Mouse (Mus musculus) spleen, adult 2 months (tissue): ENCODE measurements around the gene Cul9. TPM values are rescaled to one million over a fixed set of nuclear protein-coding genes. Genes with fewer than 3 reads are reported as not detected.
A peak's percentile ranks its signal among the peaks of the same experiment; 100 is the strongest.

Experiments used
- DNase-seq, 2 experiments: peaks; one replicate each; pipeline versions ENCODE4 v3.0.0 to v3.0.0-alpha.2; 2012 to 2021; ENCODE audit warnings: low spot score in 2 of 2, low read depth in 1 of 2
- H3K27ac ChIP-seq: fragments of 200-500 bp; 2 replicates; pipeline ENCODE4 v1.5.1; 2012; ENCODE audit warnings: low read length, inconsistent platforms; ENCODE audit not compliant: insufficient read depth
- H3K27me3 ChIP-seq: fragments of 200-500 bp; 2 replicates; pipeline ENCODE4 v1.6.1; 2012; ENCODE audit warnings: mild to moderate bottlenecking, moderate library complexity, low read length, inconsistent platforms; ENCODE audit not compliant: control insufficient read depth, insufficient read depth
- H3K36me3 ChIP-seq: fragments of 200-500 bp; 2 replicates; pipeline ENCODE4 v1.6.1; 2012; ENCODE audit warnings: mild to moderate bottlenecking, low read length, inconsistent platforms; ENCODE audit not compliant: control insufficient read depth, insufficient read depth
- H3K4me1 ChIP-seq: fragments of 200-500 bp; 2 replicates; pipeline ENCODE4 v1.6.1; 2011; ENCODE audit warnings: inconsistent platforms; ENCODE audit not compliant: control insufficient read depth, insufficient read depth, insufficient read length
- H3K4me3 ChIP-seq: fragments of 200-500 bp; 2 replicates; pipeline ENCODE4 v1.5.1; 2011; ENCODE audit warnings: mild to moderate bottlenecking, inconsistent platforms; ENCODE audit not compliant: insufficient read depth, insufficient read length; ENCODE audit errors: extremely low read depth
- CTCF ChIP-seq: fragments of 200-500 bp; IDR thresholded peaks from 2 replicates; pipeline ENCODE4 v1.5.1; 2011; ENCODE audit warnings: mild to moderate bottlenecking, inconsistent platforms; ENCODE audit not compliant: insufficient read depth, insufficient read length, insufficient replicate concordance; ENCODE audit errors: extremely low read depth
- POLR2A ChIP-seq: fragments of 200-500 bp; IDR thresholded peaks from 2 replicates; pipeline ENCODE4 v1.6.1; 2011; ENCODE audit warnings: low read depth, low read length, inconsistent platforms
- WGBS: fragments of 180-500 bp; shearing (Covaris S2); methylation state at CpG from one replicate; pipeline ENCODE4 v1.1.7; 2018; 5-methylcytosine and 5-hydroxymethylcytosine counted together
- polyA plus RNA-seq: library from polyadenylated mRNA; depleted of rRNA; stranded (reverse); fragments of >200 nt; gene quantifications from 2 replicates; pipeline ENCODE4 v1.2.3, GENCODE M21; 2012

Cul9 gene
- polyA plus RNA-seq, 1 experiment = 16.2 TPM

- peak; percentile 21 to 45 for DNase-seq
- TF ChIP-seq POLR2A = no peak
- peak; percentile 90 for TF ChIP-seq CTCF
Observed at GRCm38 (mm10) chr17:46525579-46526307, 20.4 kb downstream of the Cul9 start.

GRCm38 (mm10) chr17:46525065-46525464 lies 21.1 kb downstream of the Cul9 start:
- WGBS = 90% methylated on average over 10 of the region's 10 CpGs
- no peak overlapping the region for H3K4me3 ChIP-seq
- H3K4me1 ChIP-seq = no peaks in the 10 kb centered on the region
- no peak for TF ChIP-seq CTCF
- TF ChIP-seq POLR2A = no peak
- H3K27ac ChIP-seq = no peak overlapping the region
- DNase-seq = no peak
- no peaks in the 10 kb centered on the region for H3K27me3 ChIP-seq
- no peaks in the 10 kb centered on the region for H3K36me3 ChIP-seq

More at GRCm38 (mm10) chr17:46525579-46526307, 20.4 kb downstream of the Cul9 start:
- WGBS = 60% methylated on average over 12 of the region's 12 CpGs
- H3K27me3 ChIP-seq = no peaks in the 10 kb centered on the region
- H3K27ac ChIP-seq = no peak overlapping the region
- H3K4me3 ChIP-seq = no peak overlapping the region
- H3K4me1 ChIP-seq = no peaks in the 10 kb centered on the region
- no peaks in the 10 kb centered on the region for H3K36me3 ChIP-seq

GRCm38 (mm10) chr17:46521963-46522668 lies 24.1 kb downstream of the Cul9 start:
- TF ChIP-seq POLR2A (no peak), CTCF (no peak)
- Histone ChIP-seq H3K4me3 (no peak overlapping the region), H3K36me3 (no peaks in the 10 kb centered on the region), H3K4me1 (no peaks in the 10 kb centered on the region), H3K27me3 (no peaks in the 10 kb centered on the region), H3K27ac (no peak overlapping the region)
- no peak for DNase-seq
- WGBS = 78% methylated on average over 24 of the region's 24 CpGs

- 85% methylated on average over 9 of the region's 9 CpGs for WGBS
- H3K27me3 ChIP-seq = no peaks in the 10 kb centered on the region
- no peaks in the 10 kb centered on the region for H3K4me1 ChIP-seq
- H3K4me3 ChIP-seq = no peak overlapping the region
- no peak overlapping the region for H3K27ac ChIP-seq
- H3K36me3 ChIP-seq = no peaks in the 10 kb centered on the region
- no peak for TF ChIP-seq POLR2A
- TF ChIP-seq CTCF = no peak
- DNase-seq = no peak
Observed at GRCm38 (mm10) chr17:46521174-46521573, 25.0 kb downstream of the Cul9 start.

GRCm38 (mm10) chr17:46520385-46520979 lies 25.7 kb downstream of the Cul9 start:
- Histone ChIP-seq H3K36me3 (no peaks in the 10 kb centered on the region), H3K4me3 (no peak overlapping the region; the same call in 1 of the 2 replicates), H3K27ac (no peak overlapping the region), H3K4me1 (no peaks in the 10 kb centered on the region), H3K27me3 (no peaks in the 10 kb centered on the region)
- 37% methylated on average over 25 of the region's 25 CpGs for WGBS
- no peak for TF ChIP-seq CTCF
- no peak for TF ChIP-seq POLR2A
- DNase-seq = no peak

GRCm38 (mm10) chr17:46519971-46520370 lies 26.2 kb downstream of the Cul9 start:
- no peaks in the 10 kb centered on the region for H3K36me3 ChIP-seq
- H3K4me3 ChIP-seq = no peak overlapping the region
- no peak for DNase-seq
- 84% methylated on average over 10 of the region's 10 CpGs for WGBS
- H3K27ac ChIP-seq = no peak overlapping the region
- no peaks in the 10 kb centered on the region for H3K4me1 ChIP-seq
- no peaks in the 10 kb centered on the region for H3K27me3 ChIP-seq
- TF ChIP-seq POLR2A (no peak), CTCF (no peak)
